8 mouse cellular contexts compared by ENCODE assay signal in genomic region chr7:141394771-141395170, GRCm38 (mm10). TPM values are rescaled to one million over a fixed set of nuclear protein-coding genes. Genes with fewer than 3 reads are reported as not detected.
DNase-seq lines count a peak whose midpoint lies in the region; ATAC-seq and TF ChIP-seq lines count a peak whose summit lies in the region.

No protein-coding gene starts in this region.

- peak; percentile 59 for TF ChIP-seq CTCF in lung, adult 2 months (IDR thresholded peaks at IDR 0.05; ENCODE audit: insufficient read depth, low read length)
- peak; percentile 92; the same call in 1 of the 2 replicates for TF ChIP-seq CTCF in small intestine, adult 2 months (IDR thresholded peaks at IDR 0.05; ENCODE audit: extremely low read depth, insufficient read length, insufficient replicate concordance, low read depth, low read length)

- TF ChIP-seq POLR2A in lung, adult 2 months (IDR thresholded peaks at IDR 0.05; ENCODE audit: borderline replicate concordance, extremely low read depth, low read depth, low read length): no peak
- no peak for TF ChIP-seq POLR2A in small intestine, adult 2 months (IDR thresholded peaks at IDR 0.05; ENCODE audit: low read depth, low read length)

- H3K4me3 ChIP-seq in lung, adult 2 months (replicated peaks; ENCODE audit: extremely low read depth, low read depth, low read length): no peak overlapping the region
- no peak overlapping the region for H3K4me3 ChIP-seq in small intestine, adult 2 months (ENCODE audit: low read depth, low read length)

- peaks cover 7% of the 10 kb centered on the region; the same call in 1 of the 2 replicates for H3K4me1 ChIP-seq in lung, adult 2 months (ENCODE audit: control insufficient read depth, insufficient read depth, low read length)
- peaks cover 12% of the 10 kb centered on the region for H3K4me1 ChIP-seq in small intestine, adult 2 months (ENCODE audit: control insufficient read depth, insufficient read depth, insufficient read length, low read length)

- H3K27me3 ChIP-seq in small intestine, adult 2 months (ENCODE audit: control insufficient read depth, insufficient read depth, low read length): no peaks in the 10 kb centered on the region

- no peak for ATAC-seq in CD4-positive, CD25-positive, alpha-beta regulatory T cell, adult 4 months

- H3K27ac ChIP-seq in small intestine, adult 2 months (ENCODE audit: insufficient read depth, low read depth, low read length): no peak overlapping the region

- 26% methylated on average over 6 of the region's 6 CpGs for WGBS in lung, adult 2 months
- 17% methylated on average over 6 of the region's 6 CpGs for WGBS in small intestine, adult 2 months

- DNase-seq in CD4-positive, CD25-positive, alpha-beta regulatory T cell, adult 2 months (ENCODE audit: low read depth, low spot score): peak; percentile 86
- peak; percentile 21 for DNase-seq in ovary, postnatal 10 days (ENCODE audit: low spot score)
- no peak for DNase-seq in ovary, adult 18-20 months (ENCODE audit: low spot score)
- DNase-seq in cerebellum, postnatal 36 days: peak; percentile 57 to 67
- DNase-seq in induced T-regulatory cell, adult 2 months (ENCODE audit: low read depth): peak; percentile 90
- DNase-seq in lung, adult 2 months: peak; percentile 60

- peaks cover 30% of the 10 kb centered on the region for H3K36me3 ChIP-seq in small intestine, adult 2 months (ENCODE audit: control insufficient read depth, insufficient read depth, low read length)

RNA-seq across cellular contexts. Expression of gene Taldo1, which starts 2.8 kb away (rescaled TPM):
- polyA plus RNA-seq in CD4-positive, CD25-positive, alpha-beta regulatory T cell, adult 4 months (2017; shearing (Covaris generic)): 100 to 1,000 TPM; 309 to 337 TPM
- 145 and 204 TPM in 2 replicates for polyA plus RNA-seq in lung, adult 2 months (2012; rRNA removed)
- polyA plus RNA-seq in small intestine, adult 2 months (2012; rRNA removed): 191 and 473 TPM in 2 replicates

RNA-seq across cellular contexts. Expression of gene Gatd1, which starts 19.2 kb away (rescaled TPM):
- polyA plus RNA-seq in CD4-positive, CD25-positive, alpha-beta regulatory T cell, adult 4 months (2017; shearing (Covaris generic)): 100 to 1,000 TPM; 106 to 109 TPM
- 57.1 and 64.8 TPM in 2 replicates for polyA plus RNA-seq in lung, adult 2 months (2012; rRNA removed)
- polyA plus RNA-seq in small intestine, adult 2 months (2012; rRNA removed): 23.8 and 48.4 TPM in 2 replicates

RNA-seq across cellular contexts. Expression of gene Cend1, which starts 34.5 kb away (rescaled TPM):
- polyA plus RNA-seq in CD4-positive, CD25-positive, alpha-beta regulatory T cell, adult 4 months (2017; shearing (Covaris generic)): not detected
- polyA plus RNA-seq in lung, adult 2 months (2012; rRNA removed): 0.38 and 0.56 TPM in 2 replicates
- 0.84 and 1.0 TPM in 2 replicates for polyA plus RNA-seq in small intestine, adult 2 months (2012; rRNA removed)

RNA-seq across cellular contexts. Expression of gene Slc25a22, which starts 42.9 kb away (rescaled TPM):
- 10 to 100 TPM; 41.4 to 60.0 TPM for polyA plus RNA-seq in CD4-positive, CD25-positive, alpha-beta regulatory T cell, adult 4 months (2017; shearing (Covaris generic))
- polyA plus RNA-seq in lung, adult 2 months (2012; rRNA removed): 47.3 and 48.6 TPM in 2 replicates
- 104 and 488 TPM in 2 replicates for polyA plus RNA-seq in small intestine, adult 2 months (2012; rRNA removed)

RNA-seq across cellular contexts. Expression of gene Pidd1, which starts 49.1 kb away (rescaled TPM):
- polyA plus RNA-seq in CD4-positive, CD25-positive, alpha-beta regulatory T cell, adult 4 months (2017; shearing (Covaris generic)): 10 to 100 TPM in 1 of 2 experiments, 1 to 10 TPM in 1; 7.1 to 22.1 TPM
- polyA plus RNA-seq in lung, adult 2 months (2012; rRNA removed): 6.7 and 7.1 TPM in 2 replicates
- polyA plus RNA-seq in small intestine, adult 2 months (2012; rRNA removed): 5.8 and 13.9 TPM in 2 replicates
